In genomic region chr1:189686025-189686424, GRCm38 (mm10) we compare ENCODE assay signal across 12 mouse cellular contexts. TPM values are rescaled to one million over a fixed set of nuclear protein-coding genes. Genes with fewer than 3 reads are reported as not detected.
DNase-seq lines count a peak whose midpoint lies in the region; ATAC-seq lines count a peak whose summit lies in the region.
"Had no signal": no experiment of that assay in that cellular context is flagged by ENCODE, and none has a peak within 500 bp of the region (broad histone marks: within the 10 kb centered on the region; RNA-seq: fewer than 3 reads in every experiment).

No protein-coding gene starts in this region.

- no peak overlapping the region for H3K4me3 ChIP-seq in hindbrain, embryonic 12.5 days
- no peak overlapping the region for H3K4me3 ChIP-seq in hindbrain, embryonic 13.5 days
- no peak overlapping the region for H3K4me3 ChIP-seq in neural tube, embryonic 12.5 days
- no peak overlapping the region for H3K4me3 ChIP-seq in neural tube, embryonic 15.5 days (replicated peaks)
- no peak overlapping the region for H3K4me3 ChIP-seq in intestine, embryonic 15.5 days (replicated peaks)

- no peaks in the 10 kb centered on the region for H3K9me3 ChIP-seq in hindbrain, embryonic 12.5 days (replicated peaks)
- H3K9me3 ChIP-seq in hindbrain, embryonic 13.5 days = no peaks in the 10 kb centered on the region
- no peaks in the 10 kb centered on the region for H3K9me3 ChIP-seq in neural tube, embryonic 12.5 days
- H3K9me3 ChIP-seq in neural tube, embryonic 15.5 days (replicated peaks) = no peaks in the 10 kb centered on the region
- H3K9me3 ChIP-seq in intestine, embryonic 15.5 days = no peaks in the 10 kb centered on the region

- peaks cover 31% of the 10 kb centered on the region for H3K4me1 ChIP-seq in hindbrain, embryonic 12.5 days
- peaks cover 28% of the 10 kb centered on the region for H3K4me1 ChIP-seq in hindbrain, embryonic 13.5 days (replicated peaks)
- peaks cover 23% of the 10 kb centered on the region for H3K4me1 ChIP-seq in neural tube, embryonic 12.5 days
- H3K4me1 ChIP-seq in neural tube, embryonic 15.5 days = peaks cover 17% of the 10 kb centered on the region
- H3K4me1 ChIP-seq in intestine, embryonic 15.5 days (replicated peaks) = peaks cover 14% of the 10 kb centered on the region

- H3K4me2 ChIP-seq in hindbrain, embryonic 12.5 days (replicated peaks) = 0 out of 2 replicates have a peak overlapping the region, but pooled peaks have one; percentile 90
- no peak overlapping the region for H3K4me2 ChIP-seq in hindbrain, embryonic 13.5 days
- peak overlapping the region; percentile 95 for H3K4me2 ChIP-seq in neural tube, embryonic 12.5 days (replicated peaks)
- H3K4me2 ChIP-seq in neural tube, embryonic 15.5 days = no peak overlapping the region
- H3K4me2 ChIP-seq in intestine, embryonic 15.5 days (replicated peaks) = peak overlapping the region; percentile 81

- 88% methylated on average over 6 of the region's 6 CpGs for WGBS in hindbrain, embryonic 12.5 days
- WGBS in hindbrain, embryonic 13.5 days = 86% methylated on average over 6 of the region's 6 CpGs
- 89% methylated on average over 6 of the region's 6 CpGs for WGBS in neural tube, embryonic 12.5 days
- 89% methylated on average over 6 of the region's 6 CpGs for whole genome bisulfite sequencing in neural tube, embryonic 15.5 days
- WGBS in intestine, embryonic 15.5 days = 73% methylated on average over 6 of the region's 6 CpGs

- H3K9ac ChIP-seq in hindbrain, embryonic 12.5 days = 0 out of 2 replicates have a peak overlapping the region, but pooled peaks have one; percentile 15
- H3K9ac ChIP-seq in hindbrain, embryonic 13.5 days = no peak overlapping the region
- no peak overlapping the region for H3K9ac ChIP-seq in neural tube, embryonic 12.5 days
- no peak overlapping the region for H3K9ac ChIP-seq in neural tube, embryonic 15.5 days (replicated peaks)
- no peak overlapping the region for H3K9ac ChIP-seq in intestine, embryonic 15.5 days

- no peak overlapping the region for H3K27ac ChIP-seq in hindbrain, embryonic 12.5 days
- no peak overlapping the region for H3K27ac ChIP-seq in hindbrain, embryonic 13.5 days
- no peak overlapping the region for H3K27ac ChIP-seq in neural tube, embryonic 12.5 days
- H3K27ac ChIP-seq in neural tube, embryonic 15.5 days (replicated peaks) = no peak overlapping the region
- no peak overlapping the region for H3K27ac ChIP-seq in intestine, embryonic 15.5 days

- no peak for ATAC-seq in hindbrain, embryonic 12.5 days (ENCODE audit: low FRiP score)
- ATAC-seq in hindbrain, embryonic 13.5 days (ENCODE audit: low FRiP score) = no peak
- no peak for ATAC-seq in neural tube, embryonic 12.5 days (ENCODE audit: low FRiP score, low read depth)
- no peak for ATAC-seq in neural tube, embryonic 15.5 days (ENCODE audit: low FRiP score)
- ATAC-seq in intestine, embryonic 15.5 days = no peak

- H3K27me3 ChIP-seq in hindbrain, embryonic 12.5 days = no peaks in the 10 kb centered on the region
- H3K27me3 ChIP-seq in hindbrain, embryonic 13.5 days = no peaks in the 10 kb centered on the region
- no peaks in the 10 kb centered on the region for H3K27me3 ChIP-seq in neural tube, embryonic 12.5 days (replicated peaks)
- H3K27me3 ChIP-seq in neural tube, embryonic 15.5 days (replicated peaks) = no peaks in the 10 kb centered on the region
- no peaks in the 10 kb centered on the region for H3K27me3 ChIP-seq in intestine, embryonic 15.5 days (replicated peaks)

- peaks cover 21% of the 10 kb centered on the region for H3K36me3 ChIP-seq in hindbrain, embryonic 12.5 days
- H3K36me3 ChIP-seq in hindbrain, embryonic 13.5 days = peaks cover 5% of the 10 kb centered on the region; the same call in 1 of the 2 replicates
- peaks cover 26% of the 10 kb centered on the region for H3K36me3 ChIP-seq in neural tube, embryonic 12.5 days
- H3K36me3 ChIP-seq in neural tube, embryonic 15.5 days = no peaks in the 10 kb centered on the region
- H3K36me3 ChIP-seq in intestine, embryonic 15.5 days = peaks cover 7% of the 10 kb centered on the region

- no peak for DNase-seq in adrenal gland, postnatal 25 days
- no peak for DNase-seq in layer of hippocampus, adult 11-12 months (ENCODE audit: low spot score)
- DNase-seq: adrenal gland, postnatal 14 days; cerebellum, adult 8-10 months; lung, postnatal 4 days; spleen, adult 18-20 months; thymus, postnatal 4 days had no signal

RNA-seq across cellular contexts. Expression of gene Cenpf, which starts 1.9 kb away (rescaled TPM):
- polyA plus RNA-seq in hindbrain, embryonic 12.5 days (2016; fragmentation: Nextera tagmentation; extraction: Ambion mirVana) = 82.6 and 86.6 TPM in 2 replicates
- 26.8 and 28.4 TPM in 2 replicates for polyA plus RNA-seq in hindbrain, embryonic 13.5 days (2015; fragmentation: Nextera tagmentation; extraction: Ambion mirVana)
- polyA plus RNA-seq in neural tube, embryonic 12.5 days (2016; fragmentation: Nextera tagmentation; extraction: Ambion mirVana) = 74.8 and 77.7 TPM in 2 replicates
- polyA plus RNA-seq in neural tube, embryonic 15.5 days (2015; fragmentation: Nextera tagmentation; extraction: Ambion mirVana) = 11.2 and 24.1 TPM in 2 replicates
- 60.6 and 72.0 TPM in 2 replicates for polyA plus RNA-seq in intestine, embryonic 15.5 days (2015; fragmentation: Nextera tagmentation; extraction: Ambion mirVana)
- total RNA-seq in adrenal gland, postnatal 25 days (2021) = 7.2 and 11.9 TPM in 2 replicates

RNA-seq across cellular contexts. Expression of gene Ptpn14, which starts 42.0 kb away (rescaled TPM):
- polyA plus RNA-seq in hindbrain, embryonic 12.5 days (2016; fragmentation: Nextera tagmentation; extraction: Ambion mirVana) = 7.6 and 8.7 TPM in 2 replicates
- 1.9 TPM in 2 replicates for polyA plus RNA-seq in hindbrain, embryonic 13.5 days (2015; fragmentation: Nextera tagmentation; extraction: Ambion mirVana)
- 4.5 and 4.9 TPM in 2 replicates for polyA plus RNA-seq in neural tube, embryonic 12.5 days (2016; fragmentation: Nextera tagmentation; extraction: Ambion mirVana)
- 1.4 and 4.8 TPM in 2 replicates for polyA plus RNA-seq in neural tube, embryonic 15.5 days (2015; fragmentation: Nextera tagmentation; extraction: Ambion mirVana)
- 4.9 and 6.2 TPM in 2 replicates for polyA plus RNA-seq in intestine, embryonic 15.5 days (2015; fragmentation: Nextera tagmentation; extraction: Ambion mirVana)
- total RNA-seq in adrenal gland, postnatal 25 days (2021) = 17.1 and 23.4 TPM in 2 replicates

Comparison
In these comparisons a context has a peak if more than half of its experiments do, and no peak if none do; other contexts are left out.
1. H3K4me2 ChIP-seq: peak in hindbrain, embryonic 12.5 days (single experiment), neural tube, embryonic 12.5 days (single experiment) and intestine, embryonic 15.5 days (single experiment); none in hindbrain, embryonic 13.5 days (single experiment) and neural tube, embryonic 15.5 days (single experiment).